Mouse (Mus musculus) testis, adult 2 months (tissue): ENCODE results near the gene Dmrt2.

Experiments
- CTCF ChIP-seq: fragments of 200-500 bp; IDR thresholded peaks from 2 replicates; pipeline ENCODE4 v1.5.1; 2012; ENCODE audit warnings: low read depth, mild to moderate bottlenecking, inconsistent platforms, low read length, moderate library complexity; ENCODE audit not compliant: control insufficient read depth, insufficient read depth, insufficient replicate concordance
- POLR2A ChIP-seq: fragments of 200-500 bp; IDR thresholded peaks from 2 replicates; pipeline ENCODE4 v1.6.1; 2012; ENCODE audit warnings: low read depth, mild to moderate bottlenecking, inconsistent platforms, low read length, moderate library complexity; ENCODE audit not compliant: control insufficient read depth

GRCm38 (mm10) chr19:25635119-25635518 lies 37.1 kb upstream of the Dmrt2 start:
- TF ChIP-seq CTCF (no peak), POLR2A (no peak)
